In the genomic region with DNA sequence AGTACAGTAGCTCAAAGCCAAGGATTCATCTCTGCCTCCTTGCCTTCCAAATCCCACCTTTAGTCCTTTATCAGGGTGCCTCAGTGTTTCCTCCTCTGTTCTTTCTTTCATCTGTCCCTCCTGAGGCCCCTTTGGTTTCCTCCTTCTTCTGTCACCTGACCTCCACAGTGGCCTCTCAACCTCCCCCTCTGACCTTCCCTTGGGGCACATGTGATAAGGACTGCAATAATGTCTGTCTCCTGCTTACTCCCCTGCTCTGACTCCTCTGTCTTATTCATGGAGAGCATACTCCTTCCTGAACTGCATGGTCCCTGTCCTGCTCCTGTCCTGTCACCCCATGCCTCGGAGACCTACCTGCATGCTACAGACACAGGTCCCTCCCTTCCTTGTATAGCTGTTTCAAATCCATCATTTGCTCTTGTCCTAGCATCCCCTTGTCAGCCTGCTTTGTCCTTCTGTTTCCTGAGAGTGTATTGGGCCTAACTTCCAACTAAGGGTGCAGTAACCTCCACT, we compare ENCODE assay signal across 22 mouse cellular contexts.
DNase-seq lines count a peak whose midpoint lies in the region; ATAC-seq and TF ChIP-seq lines count a peak whose summit lies in the region.
"Had no signal": no experiment of that assay in that cellular context is flagged by ENCODE, and none has a peak within 500 bp of the region (broad histone marks: within the 10 kb centered on the region; RNA-seq: fewer than 3 reads in every experiment).

No protein-coding gene starts in this region.

- no peaks in the 10 kb centered on the region for H3K9me3 ChIP-seq in hindbrain, embryonic 14.5 days (ENCODE audit: control insufficient read depth, low read length)
- H3K9me3 ChIP-seq in hindbrain, embryonic 12.5 days (replicated peaks) = 0 out of 2 replicates have a peak, but pooled peaks cover 4% of the 10 kb centered on the region
- 0 out of 2 replicates have a peak, but pooled peaks cover 3% of the 10 kb centered on the region for H3K9me3 ChIP-seq in kidney, postnatal 0 days (replicated peaks; ENCODE audit: low read length)
- H3K9me3 ChIP-seq in intestine, embryonic 15.5 days = no peaks in the 10 kb centered on the region
- no peaks in the 10 kb centered on the region for H3K9me3 ChIP-seq in intestine, embryonic 16.5 days (ENCODE audit: control insufficient read depth, low read length)
- H3K9me3 ChIP-seq: embryonic facial prominence, embryonic 10.5 days; hindbrain, embryonic 15.5 days; stomach, embryonic 15.5 days had no signal

- no peak for TF ChIP-seq CTCF in kidney, postnatal 0 days (IDR thresholded peaks at IDR 0.05; ENCODE audit: low read depth)

- intact Hi-C loops in left cerebral cortex, postnatal 14 days (cut with DNase I) = no loop called here

- H3K4me2 ChIP-seq in hindbrain, embryonic 14.5 days (replicated peaks) = no peak overlapping the region
- no peak overlapping the region for H3K4me2 ChIP-seq in hindbrain, embryonic 12.5 days (replicated peaks)
- H3K4me2 ChIP-seq in kidney, postnatal 0 days (ENCODE audit: low read length) = no peak overlapping the region
- 0 out of 2 replicates have a peak overlapping the region, but pooled peaks have one; percentile 3 for H3K4me2 ChIP-seq in intestine, embryonic 15.5 days (replicated peaks)
- H3K4me2 ChIP-seq in intestine, embryonic 16.5 days (ENCODE audit: low read depth, low read length) = no peak overlapping the region
- H3K4me2 ChIP-seq: heart, embryonic 13.5 days; hindbrain, embryonic 15.5 days; liver, embryonic 11.5 days; lung, embryonic 14.5 days; stomach, embryonic 15.5 days had no signal

- 67% methylated on average over 1 of the region's 1 CpGs for WGBS in hindbrain, embryonic 14.5 days
- WGBS in hindbrain, embryonic 12.5 days = 59% methylated on average over 1 of the region's 1 CpGs
- 69% methylated on average over 1 of the region's 1 CpGs for WGBS in kidney, postnatal 0 days
- 53% methylated on average over 1 of the region's 1 CpGs for WGBS in intestine, embryonic 15.5 days
- WGBS in intestine, embryonic 16.5 days = 63% methylated on average over 1 of the region's 1 CpGs

- H3K27ac ChIP-seq in hindbrain, embryonic 14.5 days = 0 out of 2 replicates have a peak overlapping the region, but pooled peaks have one; percentile 20
- H3K27ac ChIP-seq in hindbrain, embryonic 12.5 days = no peak overlapping the region
- peak overlapping the region; percentile 88 for H3K27ac ChIP-seq in kidney, postnatal 0 days
- H3K27ac ChIP-seq in intestine, embryonic 15.5 days = no peak overlapping the region
- H3K27ac ChIP-seq in intestine, embryonic 16.5 days (ENCODE audit: low read length) = peak overlapping the region; percentile 62
- H3K27ac ChIP-seq: embryonic facial prominence, embryonic 10.5 days; heart, embryonic 13.5 days; hindbrain, embryonic 15.5 days; layer of hippocampus, adult 2 months; stomach, embryonic 15.5 days had no signal

- no peak overlapping the region for H3K9ac ChIP-seq in hindbrain, embryonic 14.5 days
- no peak overlapping the region for H3K9ac ChIP-seq in hindbrain, embryonic 12.5 days
- no peak overlapping the region for H3K9ac ChIP-seq in kidney, postnatal 0 days (ENCODE audit: low read depth, low read length)
- no peak overlapping the region for H3K9ac ChIP-seq in intestine, embryonic 15.5 days
- H3K9ac ChIP-seq in intestine, embryonic 16.5 days (ENCODE audit: low read depth, low read length) = no peak overlapping the region
- H3K9ac ChIP-seq: heart, embryonic 13.5 days; hindbrain, embryonic 15.5 days; lung, embryonic 14.5 days; stomach, embryonic 15.5 days had no signal

- no peak for DNase-seq in hindbrain, embryonic 14.5 days (ENCODE audit: low spot score)
- no peak for DNase-seq in kidney, postnatal 0 days (ENCODE audit: low spot score)
- DNase-seq in kidney, adult 11 months = no peak
- DNase-seq in left cerebral cortex, postnatal 14 days (ENCODE audit: low spot score in 2 of 2) = no peak
- DNase-seq: adrenal gland, adult 2 months; cerebellum, adult 11 months; cerebellum, adult 9-11 months; gastrocnemius, postnatal 14 days; heart, adult 18-20 months; heart, postnatal 14 days; thymus, adult 2 months; thymus, postnatal 4 days had no signal

- ATAC-seq in hindbrain, embryonic 14.5 days (ENCODE audit: low FRiP score) = no peak
- no peak for ATAC-seq in hindbrain, embryonic 12.5 days (ENCODE audit: low FRiP score)
- no peak for ATAC-seq in kidney, postnatal 0 days (replicated peaks; ENCODE audit: low FRiP score, low read depth)
- peak; percentile 52 for ATAC-seq in intestine, embryonic 15.5 days
- ATAC-seq in intestine, embryonic 16.5 days = peak; percentile 34

- H3K4me3 ChIP-seq in hindbrain, embryonic 14.5 days (replicated peaks; ENCODE audit: low read length) = no peak overlapping the region
- H3K4me3 ChIP-seq in hindbrain, embryonic 12.5 days = no peak overlapping the region
- H3K4me3 ChIP-seq in kidney, postnatal 0 days (replicated peaks; ENCODE audit: low read depth, low read length) = no peak overlapping the region
- H3K4me3 ChIP-seq in intestine, embryonic 15.5 days (replicated peaks) = no peak overlapping the region
- no peak overlapping the region for H3K4me3 ChIP-seq in intestine, embryonic 16.5 days (ENCODE audit: low read length)
- H3K4me3 ChIP-seq: embryonic facial prominence, embryonic 10.5 days; heart, embryonic 13.5 days; hindbrain, embryonic 15.5 days; layer of hippocampus, adult 2 months; stomach, embryonic 15.5 days had no signal

- H3K4me1 ChIP-seq in hindbrain, embryonic 14.5 days (replicated peaks; ENCODE audit: control insufficient read depth, insufficient read depth, low read length) = peaks cover 12% of the 10 kb centered on the region
- peaks cover 11% of the 10 kb centered on the region; the same call in 1 of the 2 replicates for H3K4me1 ChIP-seq in hindbrain, embryonic 12.5 days
- H3K4me1 ChIP-seq in kidney, postnatal 0 days (replicated peaks; ENCODE audit: insufficient read depth, low read length) = peaks cover 8% of the 10 kb centered on the region; the same call in 1 of the 2 replicates
- no peaks in the 10 kb centered on the region for H3K4me1 ChIP-seq in intestine, embryonic 15.5 days (replicated peaks)
- H3K4me1 ChIP-seq in intestine, embryonic 16.5 days (ENCODE audit: control insufficient read depth, insufficient read depth, low read length) = 0 out of 2 replicates have a peak, but pooled peaks cover 2% of the 10 kb centered on the region
- H3K4me1 ChIP-seq: embryonic facial prominence, embryonic 10.5 days; heart, embryonic 13.5 days; stomach, embryonic 15.5 days had no signal

- no peaks in the 10 kb centered on the region for H3K36me3 ChIP-seq in hindbrain, embryonic 14.5 days (replicated peaks; ENCODE audit: control insufficient read depth, insufficient read depth)
- no peaks in the 10 kb centered on the region for H3K36me3 ChIP-seq in hindbrain, embryonic 12.5 days
- no peaks in the 10 kb centered on the region for H3K36me3 ChIP-seq in kidney, postnatal 0 days (ENCODE audit: insufficient read depth, low read length)
- H3K36me3 ChIP-seq in intestine, embryonic 15.5 days = no peaks in the 10 kb centered on the region
- H3K36me3 ChIP-seq in intestine, embryonic 16.5 days (ENCODE audit: control insufficient read depth, insufficient read depth, low read length) = no peaks in the 10 kb centered on the region
- H3K36me3 ChIP-seq: embryonic facial prominence, embryonic 10.5 days; heart, embryonic 13.5 days; stomach, embryonic 15.5 days had no signal

- H3K27me3 ChIP-seq in hindbrain, embryonic 14.5 days (ENCODE audit: control insufficient read depth, insufficient read depth, low read length) = no peaks in the 10 kb centered on the region
- no peaks in the 10 kb centered on the region for H3K27me3 ChIP-seq in hindbrain, embryonic 12.5 days
- no peaks in the 10 kb centered on the region for H3K27me3 ChIP-seq in kidney, postnatal 0 days (ENCODE audit: insufficient read depth, low read length)
- no peaks in the 10 kb centered on the region for H3K27me3 ChIP-seq in intestine, embryonic 15.5 days (replicated peaks)
- no peaks in the 10 kb centered on the region for H3K27me3 ChIP-seq in intestine, embryonic 16.5 days (replicated peaks; ENCODE audit: control insufficient read depth, insufficient read depth, low read length)
- H3K27me3 ChIP-seq: heart, embryonic 13.5 days; hindbrain, embryonic 15.5 days; stomach, embryonic 15.5 days had no signal

Comparison
In these comparisons a context has a peak if more than half of its experiments do, and no peak if none do; other contexts are left out.
1. H3K27ac ChIP-seq: peak in hindbrain, embryonic 14.5 days (single experiment), kidney, postnatal 0 days (single experiment) and intestine, embryonic 16.5 days (single experiment); none in hindbrain, embryonic 12.5 days (single experiment) and intestine, embryonic 15.5 days (single experiment).
2. ATAC-seq: peak in intestine, embryonic 15.5 days (single experiment) and intestine, embryonic 16.5 days (single experiment); none in hindbrain, embryonic 14.5 days (single experiment), hindbrain, embryonic 12.5 days (single experiment) and kidney, postnatal 0 days (single experiment).